Mouse (Mus musculus) T-cell, adult 2 months (primary cell): ENCODE measurements around the gene Egfem1.

Experiments
- DNase-seq: peaks from one replicate; pipeline ENCODE4 v3.0.0; 2022; ENCODE audit warnings: low spot score

Gene Egfem1

DNA sequence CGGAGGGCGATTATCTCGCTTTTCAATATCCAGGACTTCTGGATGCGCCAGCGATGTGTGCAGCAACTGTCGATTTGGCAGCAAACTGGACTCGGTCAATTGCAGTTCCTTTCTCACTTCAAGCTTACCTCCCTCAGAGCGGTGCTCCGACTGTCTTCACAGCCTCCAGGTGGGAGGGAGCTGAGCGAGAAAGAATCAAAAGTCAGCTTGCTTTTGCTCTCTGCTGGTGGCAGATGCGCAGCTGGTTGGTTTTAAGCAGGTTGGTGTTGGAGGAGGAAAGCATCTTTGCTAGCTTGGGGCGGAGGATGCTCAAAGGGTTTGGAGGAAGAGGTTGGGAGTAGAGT lies at the start of gene Egfem1:
TSS of gene Egfem1 (plus strand) at position 72 of the 344 bp plus-strand sequence.
- DNase-seq = no peak

DNA sequence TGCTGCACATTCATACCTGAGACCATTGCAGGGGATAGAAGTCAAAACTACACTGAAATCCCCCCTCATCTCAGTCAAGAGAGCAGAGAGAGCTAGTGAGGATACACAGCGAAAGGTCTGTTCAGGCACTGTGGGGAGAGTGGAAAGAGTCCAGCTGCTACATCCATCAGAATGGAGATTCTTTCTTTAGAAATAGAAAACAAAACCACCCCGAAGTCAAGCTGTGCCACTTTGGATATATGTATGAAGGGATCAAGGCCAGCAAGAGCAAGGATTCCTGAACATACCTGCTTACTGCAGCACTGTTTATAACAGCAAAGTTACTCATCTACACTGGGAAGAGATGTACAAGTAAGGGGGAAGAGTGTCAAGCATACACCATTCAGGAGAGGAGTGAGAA lies 48.7 kb upstream of the Egfem1 start:
- DNase-seq = no peak

DNA sequence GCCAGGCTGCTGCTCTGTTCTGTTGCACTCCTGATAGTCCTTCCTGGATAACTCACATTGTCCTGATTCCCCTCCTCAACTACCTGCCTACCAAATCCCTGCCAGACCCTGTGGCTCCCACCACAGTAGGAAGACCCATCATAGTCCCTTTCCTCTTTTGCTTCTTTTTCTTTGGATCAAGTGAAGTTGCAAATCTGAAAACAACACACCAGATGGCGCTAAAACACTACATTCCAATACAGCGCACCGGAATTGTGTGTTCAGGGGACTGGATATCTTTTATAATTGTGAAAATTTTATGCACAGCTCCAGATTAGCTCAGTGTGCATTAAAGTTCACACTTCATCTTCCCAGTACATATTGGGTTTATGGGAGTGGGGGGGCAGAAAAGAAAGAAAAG lies 45.7 kb upstream of the Egfem1 start:
- no peak for DNase-seq

DNA sequence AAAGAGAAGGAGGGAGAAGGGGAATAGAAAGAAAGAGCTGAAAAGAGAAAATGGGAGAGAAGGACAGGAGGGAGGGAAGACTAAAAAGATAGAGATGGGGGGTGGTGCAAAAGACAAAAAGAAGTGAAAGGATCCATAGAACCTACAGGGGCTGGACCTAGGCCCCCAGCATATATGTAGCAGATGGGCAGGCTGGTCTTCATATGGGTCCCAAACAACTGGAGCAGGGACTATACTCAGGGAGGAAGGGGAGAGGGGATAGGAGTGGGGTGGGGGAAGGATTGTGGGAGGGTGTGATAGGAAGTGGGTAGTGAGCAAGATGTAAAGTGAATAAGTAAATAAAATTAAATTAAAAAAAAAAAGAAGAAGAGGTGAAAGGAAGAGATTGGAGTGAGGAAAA lies 45.2 kb upstream of the Egfem1 start:
- no peak for DNase-seq

DNA sequence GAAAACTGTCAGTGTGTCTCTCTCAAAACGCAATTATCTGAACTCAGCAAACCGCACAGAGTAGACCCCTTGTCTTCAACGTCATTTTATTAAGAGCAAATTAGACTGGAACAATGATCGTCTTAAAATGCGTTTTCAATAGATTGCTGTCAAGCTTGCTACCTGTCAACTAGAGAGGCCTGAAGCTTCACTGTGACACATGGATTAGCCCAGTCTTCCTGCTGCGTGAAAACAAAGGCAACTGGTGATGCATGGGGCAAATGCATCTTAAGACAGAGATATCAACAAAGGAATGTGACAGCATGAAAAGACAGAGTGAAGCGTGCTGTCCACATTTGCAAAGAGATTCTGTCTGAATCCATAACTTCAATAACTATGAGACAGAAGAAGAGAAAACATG lies 41.8 kb upstream of the Egfem1 start:
- DNase-seq = no peak

DNA sequence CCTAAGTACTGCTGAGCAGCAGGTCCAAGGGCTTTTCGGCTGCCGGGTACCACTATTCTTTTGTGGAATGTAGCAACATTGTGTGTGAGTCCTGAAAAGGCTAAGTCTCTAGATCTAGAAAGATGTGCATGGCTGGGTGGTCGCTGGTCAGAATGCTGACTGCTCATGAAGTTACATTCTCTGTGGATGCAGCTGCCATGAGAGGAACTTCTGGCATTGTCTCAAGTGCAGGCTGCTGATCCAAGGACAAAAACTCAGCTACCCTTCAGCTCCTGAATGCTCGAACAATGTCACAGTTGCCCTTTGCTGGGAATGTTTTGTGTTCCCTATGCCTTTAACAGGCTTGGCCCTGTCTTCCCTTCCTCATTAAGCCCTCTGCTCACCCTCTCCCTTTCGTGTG lies 35.5 kb upstream of the Egfem1 start:
- DNase-seq = no peak

DNA sequence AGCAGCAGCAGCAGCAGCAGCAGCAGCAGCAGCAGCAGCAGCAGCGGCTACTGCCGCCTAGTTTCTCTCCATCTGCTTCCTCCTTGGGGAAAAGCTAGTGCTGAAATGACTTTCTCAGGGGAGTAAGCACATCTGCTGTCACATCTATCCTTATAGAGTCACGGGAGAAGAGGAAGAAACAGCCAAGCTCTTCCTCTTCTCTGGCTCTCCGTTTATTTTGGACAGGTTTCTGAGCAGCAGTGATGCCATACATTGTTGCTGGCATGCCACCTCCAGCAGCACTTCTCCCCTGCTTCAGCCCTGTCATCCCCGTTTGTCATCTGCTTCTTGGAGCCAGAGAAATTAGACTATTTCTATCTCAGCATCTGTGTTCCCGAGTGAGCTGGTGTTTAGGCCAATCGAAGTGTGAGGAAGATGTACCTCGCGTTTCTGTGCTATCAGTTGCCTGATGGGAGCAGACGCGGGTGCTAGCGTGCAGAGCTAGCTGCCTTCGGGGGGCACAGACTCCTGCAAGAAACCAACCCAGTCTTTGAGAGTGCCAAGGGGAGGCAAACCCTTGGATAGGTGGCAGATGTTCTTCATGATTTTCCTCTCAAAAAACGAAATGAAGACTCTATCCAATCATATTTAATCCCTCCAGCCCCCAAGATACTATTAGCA lies 34.4 kb upstream of the Egfem1 start:
- DNase-seq = no peak

DNA sequence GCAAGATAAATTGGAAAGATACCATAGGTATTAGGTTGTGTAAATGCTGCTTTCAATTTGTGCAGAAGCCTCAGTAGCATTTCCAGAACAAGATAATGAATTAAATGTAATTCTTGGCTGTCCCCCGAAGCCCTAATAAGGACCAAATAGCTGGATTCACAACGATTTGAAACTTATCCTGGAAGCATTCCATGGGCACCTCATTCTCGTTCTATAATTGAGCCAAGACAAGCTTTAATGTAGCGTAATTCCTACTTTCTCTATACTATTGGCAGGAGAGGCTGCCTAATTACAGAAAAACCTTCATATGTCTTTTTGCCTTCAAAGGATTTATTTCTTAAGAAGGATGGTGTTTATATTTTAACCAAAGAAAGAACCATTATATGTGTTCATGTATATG lies 18.7 kb upstream of the Egfem1 start:
- no peak for DNase-seq

DNA sequence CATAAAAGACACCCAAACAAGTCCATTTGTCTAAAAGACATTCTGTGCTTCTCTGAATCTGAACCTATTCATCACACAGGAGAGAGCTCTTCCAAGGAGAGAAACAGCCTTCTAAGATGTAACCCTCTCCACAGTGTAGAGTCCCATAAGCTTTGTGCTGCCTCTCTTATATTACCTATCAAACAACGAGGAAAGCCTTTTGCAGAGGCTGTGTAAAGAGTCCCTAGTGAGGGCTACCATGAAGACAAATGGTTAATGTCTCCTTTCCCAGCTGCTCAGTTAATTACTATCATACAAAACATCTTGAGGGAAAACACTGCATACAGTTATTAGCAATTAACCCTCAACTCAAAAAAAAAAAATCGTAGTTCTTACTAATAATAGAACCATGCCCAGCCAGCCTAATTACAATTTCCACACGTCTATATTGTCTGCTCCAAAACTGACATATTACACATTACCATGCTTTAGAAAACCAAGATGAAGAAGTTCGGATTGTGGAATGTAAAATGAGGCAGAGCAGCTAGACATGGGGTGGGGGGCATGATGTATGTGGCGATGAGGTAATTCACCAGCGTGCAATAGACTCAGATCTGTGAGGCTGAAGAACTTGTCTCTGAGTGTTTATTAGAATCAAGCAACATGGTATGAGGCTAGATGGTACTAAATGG lies 13.3 kb upstream of the Egfem1 start:
- DNase-seq = no peak

DNA sequence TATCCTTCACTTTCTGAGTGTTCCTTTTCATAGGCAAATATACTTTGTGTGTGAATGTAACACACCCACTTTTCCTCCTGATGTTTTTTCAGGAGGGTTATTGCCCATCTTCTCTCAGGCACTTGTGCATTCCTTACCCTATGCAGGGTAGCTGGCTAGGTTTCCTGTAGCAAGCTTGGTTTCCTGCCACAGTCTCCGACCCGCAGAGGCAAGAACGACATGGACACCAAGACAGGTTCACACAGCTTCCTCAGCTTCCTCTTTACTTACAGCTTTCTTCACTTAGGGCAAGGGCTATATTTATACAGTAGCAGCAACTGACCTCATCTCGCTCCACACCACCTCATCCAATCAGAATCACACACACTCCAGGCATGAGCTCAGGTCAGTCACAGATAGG lies 10.5 kb upstream of the Egfem1 start:
- DNase-seq = no peak

DNA sequence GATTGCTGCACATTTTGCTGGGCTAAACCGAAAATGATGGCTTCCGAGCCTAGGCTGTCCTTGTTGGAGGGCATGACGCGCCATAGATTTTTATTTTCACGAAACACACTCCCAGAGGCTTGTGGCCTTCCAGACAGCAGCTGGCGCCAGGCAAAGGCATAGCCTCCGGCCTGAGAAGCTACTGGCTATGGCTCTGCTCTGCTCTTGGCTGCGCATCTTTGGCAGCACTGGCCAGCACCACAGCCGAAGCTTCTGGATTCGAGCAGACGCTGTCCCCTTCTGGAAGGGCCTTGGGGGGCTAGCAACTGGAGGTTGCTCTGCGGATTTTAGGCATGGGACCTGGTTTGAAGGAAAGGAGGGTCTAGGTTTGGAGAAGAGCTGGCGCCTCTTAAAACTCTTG lies 306 bp upstream of the Egfem1 start:
- DNase-seq = no peak

DNA sequence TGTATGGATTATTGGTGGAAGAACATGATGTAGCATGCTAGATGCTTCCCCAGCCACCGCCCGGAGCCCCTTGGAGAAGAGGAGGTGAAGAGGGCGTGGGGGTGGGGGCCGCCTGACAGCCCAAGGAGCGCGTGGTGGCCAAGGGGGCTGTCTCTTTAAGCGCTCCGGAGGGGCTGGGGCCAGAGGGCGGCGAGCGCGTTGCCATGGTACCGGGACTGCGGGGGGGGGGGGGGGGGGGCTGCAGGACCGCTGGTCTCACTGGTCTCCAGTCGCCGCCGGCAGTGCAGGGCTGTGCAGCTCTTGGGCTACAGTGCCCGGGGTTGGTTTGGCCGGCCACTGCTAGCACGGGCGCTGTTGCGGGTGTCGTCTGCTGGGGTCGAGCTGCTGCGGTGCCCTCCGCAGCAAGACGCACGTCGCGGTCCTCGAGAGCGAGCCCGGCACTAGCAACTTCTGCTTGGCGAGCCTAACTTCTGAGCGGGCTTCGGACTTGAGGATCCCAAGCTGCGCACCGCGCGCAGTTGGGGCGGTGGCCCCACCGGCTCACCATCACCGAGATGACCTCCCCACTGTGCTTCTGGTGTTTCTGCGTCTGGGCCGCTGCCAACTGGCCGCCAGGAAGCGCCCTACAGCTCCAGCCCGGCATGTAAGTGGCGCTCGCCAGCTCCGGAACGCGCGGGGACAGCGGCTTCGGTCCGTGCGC lies 623 bp downstream of the Egfem1 start:
- DNase-seq = no peak

DNA sequence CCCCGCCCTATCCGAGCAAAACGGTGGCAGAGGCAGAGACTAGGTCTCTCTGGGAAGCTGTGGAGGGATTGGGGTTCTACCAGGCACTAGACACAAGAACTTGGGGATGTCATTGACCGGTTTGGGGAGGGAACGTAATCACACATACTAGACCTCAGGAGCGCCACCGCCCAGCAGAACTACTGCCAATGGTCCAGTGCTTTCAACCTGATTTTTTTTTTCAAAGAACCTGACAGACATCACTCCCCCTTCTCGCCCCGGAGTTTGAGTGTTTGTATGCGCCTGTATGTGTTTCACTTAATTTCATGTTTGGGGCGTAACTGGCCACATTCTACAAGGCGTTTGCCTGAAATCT lies 1.1 kb downstream of the Egfem1 start:
- no peak for DNase-seq

DNA sequence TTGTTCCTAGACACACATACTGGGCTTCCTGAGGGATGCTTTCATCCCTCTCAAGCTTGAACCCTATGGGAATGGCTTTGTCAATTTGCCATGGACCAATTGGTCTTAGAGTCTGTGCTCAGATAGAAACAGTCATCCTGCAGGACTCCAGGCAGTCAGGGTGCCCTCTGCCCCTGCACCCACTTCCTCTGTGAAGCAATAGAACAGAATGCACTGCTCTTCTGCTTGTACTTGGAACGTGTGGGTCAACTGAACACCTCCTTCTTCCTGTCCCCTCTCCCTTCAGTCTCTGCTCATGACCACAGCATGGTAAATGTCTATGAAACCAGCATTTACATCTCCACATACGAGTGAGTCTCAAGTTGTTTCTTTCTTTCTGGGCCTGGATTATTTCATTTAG lies 16.6 kb downstream of the Egfem1 start:
- no peak for DNase-seq

DNA sequence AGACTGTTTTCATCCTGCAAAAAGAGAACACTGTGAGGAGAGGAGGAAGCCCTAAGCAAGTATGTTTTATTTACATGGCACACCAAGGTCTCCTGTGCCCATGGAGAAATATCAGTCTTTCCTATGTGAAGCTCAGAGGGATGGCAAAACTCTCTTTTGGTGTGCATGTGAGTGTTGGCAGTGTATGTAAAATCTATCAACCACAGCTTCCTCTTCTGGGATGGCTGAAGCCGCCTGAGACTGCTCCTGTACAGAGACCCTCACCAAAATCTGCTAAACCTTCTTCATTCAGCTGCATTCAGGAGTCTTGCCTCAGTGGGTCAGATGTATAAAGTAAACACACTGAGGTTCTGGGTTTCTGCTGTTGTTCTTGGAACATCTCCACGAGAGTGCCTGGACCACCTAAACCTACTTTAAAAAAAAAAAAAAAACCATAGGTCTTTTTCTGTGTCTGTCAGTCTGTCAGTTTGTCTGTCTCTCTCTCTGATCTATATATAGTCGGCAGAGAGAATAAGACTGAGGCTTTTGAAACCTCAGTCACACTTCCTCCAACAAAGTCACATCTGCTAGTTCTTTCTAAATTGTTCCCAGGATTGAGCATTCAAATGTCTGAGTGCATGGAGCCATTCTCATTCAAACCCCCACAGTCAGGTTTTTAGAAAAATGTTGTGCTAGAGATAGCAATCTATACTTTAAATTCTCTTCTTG lies 24.3 kb downstream of the Egfem1 start:
- DNase-seq = no peak

DNA sequence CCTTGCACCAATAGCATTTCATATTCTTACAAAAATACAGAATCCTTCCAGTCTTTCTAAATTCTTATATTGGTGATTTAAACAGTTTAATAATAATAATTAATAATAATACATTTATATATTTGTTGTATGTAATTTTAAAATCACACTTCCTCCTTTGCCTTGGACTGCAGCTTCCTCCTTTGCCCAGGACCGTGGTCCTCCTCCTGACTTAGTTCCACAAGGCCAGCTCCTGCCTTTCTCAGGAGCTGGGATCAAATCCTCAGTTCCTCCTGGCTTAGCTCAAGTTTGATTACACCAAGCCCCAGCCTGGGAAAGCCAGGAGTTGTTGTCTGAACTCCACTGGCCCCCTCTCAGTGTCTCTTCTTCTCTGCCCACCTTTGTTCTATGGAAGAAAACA lies 25.3 kb downstream of the Egfem1 start:
- no peak for DNase-seq

DNA sequence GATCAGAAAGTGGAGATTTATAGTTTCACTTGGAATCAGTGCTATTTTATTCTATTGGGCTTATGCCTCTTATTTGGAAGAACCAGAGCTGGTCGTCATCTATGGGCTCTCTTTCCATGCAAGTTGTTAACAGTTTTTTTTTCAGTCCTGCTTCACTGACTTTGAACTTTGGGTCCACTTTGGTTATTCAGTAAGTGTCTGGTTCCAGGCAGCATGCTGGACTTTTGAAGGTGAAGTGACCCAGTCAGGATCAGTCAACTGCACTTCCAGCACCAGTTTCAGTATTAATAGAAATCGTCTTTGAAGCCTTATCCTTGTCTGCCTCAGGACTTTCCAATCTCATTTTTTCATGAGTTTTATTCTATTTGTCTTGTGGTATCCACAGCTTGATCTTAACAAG lies 28.5 kb downstream of the Egfem1 start:
- no peak for DNase-seq

DNA sequence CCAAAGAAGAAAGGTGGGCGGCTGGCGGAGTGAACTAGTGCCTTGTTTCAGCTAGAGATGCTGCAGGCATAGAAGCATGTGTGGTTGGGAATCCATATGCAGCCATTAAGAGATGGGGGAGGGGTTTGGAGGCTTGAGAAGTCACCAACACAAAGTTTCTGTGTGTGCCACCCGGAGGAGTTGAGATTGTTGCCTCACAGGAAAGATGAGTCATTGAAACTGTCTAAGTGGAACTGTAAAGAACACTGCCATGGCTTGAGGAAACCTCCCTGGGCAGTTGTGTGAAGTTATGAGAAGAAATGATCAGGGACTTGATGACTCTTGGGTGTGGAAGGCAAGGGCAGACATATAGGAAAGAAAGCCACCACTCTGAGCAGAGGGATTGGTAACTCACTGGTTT lies 32.7 kb downstream of the Egfem1 start:
- DNase-seq = no peak

DNA sequence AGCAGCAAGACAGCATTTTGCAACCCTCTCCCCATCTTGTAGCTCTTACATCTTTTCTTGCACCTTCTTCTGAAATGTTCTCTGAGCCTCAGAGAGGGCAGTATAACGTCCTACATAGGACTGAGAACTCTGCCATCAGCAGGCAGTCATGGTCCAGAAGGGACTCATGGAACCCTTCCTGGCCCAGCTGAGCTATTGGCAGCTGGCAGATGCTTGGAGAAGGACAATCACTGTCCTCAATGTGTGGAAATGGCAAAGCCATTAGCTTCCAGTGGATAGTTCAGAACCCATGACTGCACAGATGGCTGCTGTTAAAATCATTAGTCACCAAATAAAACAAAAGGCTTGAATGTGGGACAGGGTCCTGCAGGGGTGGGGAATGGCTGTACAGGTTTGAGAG lies 35.6 kb downstream of the Egfem1 start:
- no peak for DNase-seq

DNA sequence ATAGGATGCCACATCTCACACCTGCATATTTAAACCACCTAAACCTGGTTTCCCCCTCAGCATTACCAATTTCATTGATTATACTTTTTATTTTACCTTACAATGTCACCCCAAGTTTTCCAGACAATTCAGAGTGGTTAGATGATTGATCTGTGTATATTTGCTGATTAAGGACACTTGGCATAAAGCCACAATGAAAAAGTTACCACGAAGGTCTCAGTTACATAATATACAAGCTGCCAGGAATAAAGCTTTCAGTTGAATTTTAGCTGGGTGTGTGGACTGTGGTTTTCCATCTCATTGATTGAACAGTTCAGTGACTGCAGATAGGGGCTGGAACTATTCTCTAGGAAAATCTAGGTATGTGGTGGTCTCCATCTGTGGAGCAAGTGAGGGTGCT lies 40.7 kb downstream of the Egfem1 start:
- no peak for DNase-seq

DNA sequence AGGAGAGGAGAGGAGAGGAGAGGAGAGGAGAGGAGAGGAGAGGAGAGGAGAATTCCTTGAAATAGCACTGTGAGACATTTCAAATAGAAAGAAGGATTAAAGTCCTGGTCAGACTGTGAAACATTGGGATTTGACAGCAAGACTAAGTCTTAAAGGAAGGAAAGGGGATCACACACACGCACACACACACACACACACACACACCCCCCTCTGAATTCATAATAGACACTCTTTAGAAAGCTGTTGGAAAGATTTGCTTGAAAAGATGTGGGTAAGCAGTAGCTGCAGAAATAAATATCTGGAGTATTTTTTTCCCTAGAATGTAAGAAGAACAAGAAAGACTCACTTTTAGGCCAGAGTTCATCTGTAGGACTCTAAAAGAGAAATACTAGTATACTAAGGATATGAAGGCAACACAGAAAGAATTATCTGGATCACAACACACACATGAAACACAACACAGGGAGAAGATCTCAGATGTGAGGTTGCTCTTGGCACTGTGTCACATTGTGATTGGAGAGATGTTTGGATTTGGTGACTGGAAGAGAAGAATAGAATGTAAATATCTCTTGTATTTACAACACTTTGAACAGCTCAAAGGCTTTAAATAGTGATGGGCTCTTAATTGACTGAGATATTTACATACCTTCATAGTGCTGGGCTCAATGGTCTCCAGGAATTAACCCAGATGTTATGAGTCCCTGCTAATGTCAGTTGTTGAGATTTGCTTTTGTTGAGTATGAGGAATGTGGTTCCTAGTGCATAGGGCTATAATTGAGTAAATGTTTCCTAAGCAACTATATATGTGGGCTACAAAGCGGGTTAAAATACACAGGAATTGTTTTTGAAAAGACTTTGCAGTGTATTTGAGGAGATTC lies 50.5 kb downstream of the Egfem1 start:
- no peak for DNase-seq

DNA sequence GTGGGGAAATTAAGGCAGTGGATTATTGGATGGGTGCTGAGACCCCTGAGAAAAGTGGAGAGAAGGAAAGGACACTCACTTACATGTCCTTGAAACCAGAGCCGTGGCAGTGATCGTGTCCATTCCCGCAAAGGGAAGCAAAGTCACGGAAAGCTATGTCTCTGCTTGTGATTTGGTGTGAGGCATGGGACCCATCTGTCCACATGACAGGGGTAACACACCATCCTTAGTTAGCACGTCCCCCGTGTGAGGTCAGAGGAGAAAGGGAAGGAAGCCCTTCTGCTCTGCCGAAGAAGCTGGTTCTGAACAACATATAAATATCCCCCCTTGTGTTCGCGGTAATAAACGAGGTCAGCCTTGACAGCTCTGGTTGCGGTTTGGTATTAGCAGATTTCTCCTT lies 52.7 kb downstream of the Egfem1 start:
- DNase-seq = no peak
